Mouse (Mus musculus) liver, postnatal 0 days (tissue): ENCODE data around the gene 6030445D17Rik. TPM values are rescaled to one million over a fixed set of nuclear protein-coding genes. Genes with fewer than 3 reads are reported as not detected.

Experiments
- ATAC-seq: fragments of 200-750 bp; cut with Nextera tagmentation; 2 replicates; pipeline ENCODE4 v1.8.0; 2017; ENCODE audit warnings: mild to moderate bottlenecking, moderate library complexity
- DNase-seq: peaks from one replicate; pipeline ENCODE4 v3.0.0-alpha.2; 2016
- H3K27ac ChIP-seq: fragments of 300-500 bp; sonication (generic); 2 replicates; pipeline ENCODE4 v1.5.1; 2014; ENCODE audit warnings: antibody characterized with exemption, moderate library complexity, mild to moderate bottlenecking, low read depth
- H3K27me3 ChIP-seq: fragments of 300-500 bp; sonication (generic); 2 replicates; pipeline ENCODE4 v1.6.1; 2014; ENCODE audit warnings: low read length, control low read depth, mixed read lengths; ENCODE audit not compliant: insufficient read depth
- H3K36me3 ChIP-seq: fragments of 300-500 bp; sonication (generic); replicated peaks from 2 replicates; pipeline ENCODE4 v1.6.1; 2014; ENCODE audit warnings: mild to moderate bottlenecking, control low read depth, low read length, moderate library complexity, mixed read lengths; ENCODE audit not compliant: insufficient read depth
- H3K4me1 ChIP-seq: fragments of 300-500 bp; sonication (generic); 2 replicates; pipeline ENCODE4 v1.6.1; 2014; ENCODE audit warnings: antibody characterized with exemption, mild to moderate bottlenecking, control low read depth; ENCODE audit not compliant: insufficient read depth
- H3K4me2 ChIP-seq: fragments of 300-500 bp; sonication (generic); 2 replicates; pipeline ENCODE4 v1.6.1; 2014; ENCODE audit warnings: low read depth, mild to moderate bottlenecking, low read length, moderate library complexity, mixed read lengths
- H3K4me3 ChIP-seq: fragments of 300-500 bp; sonication (generic); 2 replicates; pipeline ENCODE4 v1.5.1; 2014; ENCODE audit warnings: low read depth, low read length
- H3K9ac ChIP-seq: fragments of 300-500 bp; sonication (generic); replicated peaks from 2 replicates; pipeline ENCODE4 v1.6.1; 2014; ENCODE audit warnings: mild to moderate bottlenecking, moderate library complexity
- H3K9me3 ChIP-seq: fragments of 300-500 bp; sonication (generic); 2 replicates; pipeline ENCODE4 v1.6.1; 2016; ENCODE audit warnings: mild to moderate bottlenecking, control low read depth, low read length, mixed read lengths
- CTCF ChIP-seq: sonication (generic); IDR thresholded peaks from 2 replicates; pipeline ENCODE4 v1.5.1; 2016; ENCODE audit warnings: antibody characterized with exemption, low read depth
- EP300 ChIP-seq: IDR thresholded peaks from 2 replicates; pipeline ENCODE4 v1.6.1; 2016; ENCODE audit warnings: antibody characterized with exemption, low read depth, mild to moderate bottlenecking
- WGBS: fragments of 180-500 bp; shearing (Covaris S2); extraction: QIAGEN DNeasy Blood & Tissue Kit; methylation state at CpG from one replicate; pipeline ENCODE4 v1.1.7; 2014; ENCODE audit not compliant: insufficient replicate concordance; 5-methylcytosine and 5-hydroxymethylcytosine counted together
- polyA plus RNA-seq: library from polyadenylated mRNA; unstranded; fragments of >200 nt; fragmentation: Nextera tagmentation; extraction: Ambion mirVana; gene quantifications from 2 replicates; pipeline ENCODE4 v1.2.1, GENCODE M21; 2015

Gene 6030445D17Rik
- polyA plus RNA-seq, 1 experiment from 2014 or later: 0.12 TPM

- no peaks in the 10 kb centered on the region for H3K27me3 ChIP-seq
- ATAC-seq: no peak
- 74% methylated on average over 4 of the region's 4 CpGs for WGBS
- H3K4me3 ChIP-seq: no peak overlapping the region
- H3K27ac ChIP-seq: no peak overlapping the region
- no peak overlapping the region for H3K9ac ChIP-seq
- no peaks in the 10 kb centered on the region for H3K9me3 ChIP-seq
- TF ChIP-seq CTCF (no peak), EP300 (no peak)
- no peaks in the 10 kb centered on the region for H3K36me3 ChIP-seq
- H3K4me2 ChIP-seq: no peak overlapping the region
- no peak for DNase-seq
- H3K4me1 ChIP-seq: no peaks in the 10 kb centered on the region
These were observed 17.5 kb upstream of the 6030445D17Rik start for GRCm38 (mm10) chr4:136444561-136444960.

- H3K4me1 ChIP-seq: peaks cover 8% of the 10 kb centered on the region
- TF ChIP-seq EP300 (no peak), CTCF (no peak)
These were observed 12.3 kb upstream of the 6030445D17Rik start for GRCm38 (mm10) chr4:136449795-136450194.

GRCm38 (mm10) chr4:136450271-136450670 lies 11.8 kb upstream of the 6030445D17Rik start:
- TF ChIP-seq CTCF (no peak), EP300 (no peak)
- H3K36me3 ChIP-seq: no peaks in the 10 kb centered on the region
- WGBS: 73% methylated on average over 4 of the region's 4 CpGs
- no peaks in the 10 kb centered on the region for H3K27me3 ChIP-seq
- H3K4me2 ChIP-seq: no peak overlapping the region
- no peaks in the 10 kb centered on the region for H3K9me3 ChIP-seq
- no peak overlapping the region for H3K9ac ChIP-seq
- H3K4me1 ChIP-seq: peaks cover 8% of the 10 kb centered on the region
- ATAC-seq: no peak
- DNase-seq: no peak
- no peak overlapping the region for H3K4me3 ChIP-seq
- no peak overlapping the region for H3K27ac ChIP-seq

More at GRCm38 (mm10) chr4:136449795-136450194, 12.3 kb upstream of the 6030445D17Rik start:
- ATAC-seq: no peak
- H3K27me3 ChIP-seq: no peaks in the 10 kb centered on the region
- H3K4me3 ChIP-seq: no peak overlapping the region
- no peaks in the 10 kb centered on the region for H3K9me3 ChIP-seq
- H3K9ac ChIP-seq: no peak overlapping the region
- H3K27ac ChIP-seq: no peak overlapping the region
- WGBS: 62% methylated on average over 5 of the region's 5 CpGs
- DNase-seq: no peak
- H3K36me3 ChIP-seq: no peaks in the 10 kb centered on the region
- no peak overlapping the region for H3K4me2 ChIP-seq

- H3K9ac ChIP-seq: no peak overlapping the region
- H3K4me1 ChIP-seq: peaks cover 8% of the 10 kb centered on the region
- H3K36me3 ChIP-seq: no peaks in the 10 kb centered on the region
- WGBS: 10% methylated on average over 6 of the region's 6 CpGs
- H3K9me3 ChIP-seq: no peaks in the 10 kb centered on the region
- peak; percentile 40 for DNase-seq
- H3K4me2 ChIP-seq: no peak overlapping the region
- ATAC-seq: peak; percentile 37
- no peaks in the 10 kb centered on the region for H3K27me3 ChIP-seq
- no peak for TF ChIP-seq EP300
- no peak for TF ChIP-seq CTCF
- peak overlapping the region; percentile 61 for H3K27ac ChIP-seq
- no peak overlapping the region for H3K4me3 ChIP-seq
These were observed 10.5 kb upstream of the 6030445D17Rik start for GRCm38 (mm10) chr4:136451564-136451963.

- no peaks in the 10 kb centered on the region for H3K27me3 ChIP-seq
- no peaks in the 10 kb centered on the region for H3K36me3 ChIP-seq
- no peak for DNase-seq
- no peak overlapping the region for H3K4me2 ChIP-seq
- no peak overlapping the region for H3K4me3 ChIP-seq
- 73% methylated on average over 3 of the region's 3 CpGs for WGBS
- no peaks in the 10 kb centered on the region for H3K9me3 ChIP-seq
- no peak overlapping the region for H3K9ac ChIP-seq
- ATAC-seq: peak; percentile 31; the same call in 1 of the 2 replicates
- H3K27ac ChIP-seq: peak overlapping the region; percentile 61
- no peak for TF ChIP-seq CTCF
- no peak for TF ChIP-seq EP300
- peaks cover 8% of the 10 kb centered on the region for H3K4me1 ChIP-seq
These were observed 9.8 kb upstream of the 6030445D17Rik start for GRCm38 (mm10) chr4:136452286-136452685.

GRCm38 (mm10) chr4:136452792-136453191 lies 9.3 kb upstream of the 6030445D17Rik start:
- H3K36me3 ChIP-seq: no peaks in the 10 kb centered on the region
- no peak overlapping the region for H3K9ac ChIP-seq
- WGBS: 50% methylated on average over 5 of the region's 5 CpGs
- H3K27ac ChIP-seq: peak overlapping the region; percentile 29; the same call in 1 of the 2 replicates
- H3K4me2 ChIP-seq: no peak overlapping the region
- DNase-seq: peak; percentile 59
- H3K9me3 ChIP-seq: no peaks in the 10 kb centered on the region
- no peaks in the 10 kb centered on the region for H3K27me3 ChIP-seq
- H3K4me3 ChIP-seq: no peak overlapping the region
- peaks cover 8% of the 10 kb centered on the region for H3K4me1 ChIP-seq
- no peak for TF ChIP-seq CTCF
- no peak for TF ChIP-seq EP300
- ATAC-seq: peak; percentile 88

GRCm38 (mm10) chr4:136454850-136455260 lies 7.2 kb upstream of the 6030445D17Rik start:
- ATAC-seq (no peak), DNase-seq (peak; percentile 76)
- Histone ChIP-seq H3K27ac (no peak overlapping the region), H3K4me1 (peaks cover 8% of the 10 kb centered on the region), H3K27me3 (no peaks in the 10 kb centered on the region), H3K4me2 (peak overlapping the region; percentile 68), H3K4me3 (peak overlapping the region; percentile 18; the same call in 1 of the 2 replicates), H3K36me3 (no peaks in the 10 kb centered on the region), H3K9ac (no peak overlapping the region; the same call in 1 of the 2 replicates), H3K9me3 (no peaks in the 10 kb centered on the region)
- 11% methylated on average over 10 of the region's 10 CpGs for WGBS
- TF ChIP-seq EP300 (no peak), CTCF (peak; percentile 96)
